Mouse (Mus musculus) urinary bladder, adult 2 months (tissue): ENCODE data around the gene Cubn. TPM values are rescaled to one million over a fixed set of nuclear protein-coding genes. Genes with fewer than 3 reads are reported as not detected.

Experiments used
- DNase-seq: peaks from one replicate; pipeline ENCODE4 v3.0.0; 2022; ENCODE audit warnings: low spot score
- polyA plus RNA-seq: library from polyadenylated mRNA; depleted of rRNA; stranded (reverse); fragments of >200 nt; gene quantifications from 2 replicates; pipeline ENCODE4 v1.2.3, GENCODE M21; 2012; rRNA removed

Cubn gene
- polyA plus RNA-seq, 1 experiment: 0.07 TPM

- DNase-seq: no peak
Measured at GRCm38 (mm10) chr2:13234796-13235195, 256.8 kb downstream of the Cubn start.

- DNase-seq: no peak
Measured at GRCm38 (mm10) chr2:13233902-13234301, 257.7 kb downstream of the Cubn start.

DNA sequence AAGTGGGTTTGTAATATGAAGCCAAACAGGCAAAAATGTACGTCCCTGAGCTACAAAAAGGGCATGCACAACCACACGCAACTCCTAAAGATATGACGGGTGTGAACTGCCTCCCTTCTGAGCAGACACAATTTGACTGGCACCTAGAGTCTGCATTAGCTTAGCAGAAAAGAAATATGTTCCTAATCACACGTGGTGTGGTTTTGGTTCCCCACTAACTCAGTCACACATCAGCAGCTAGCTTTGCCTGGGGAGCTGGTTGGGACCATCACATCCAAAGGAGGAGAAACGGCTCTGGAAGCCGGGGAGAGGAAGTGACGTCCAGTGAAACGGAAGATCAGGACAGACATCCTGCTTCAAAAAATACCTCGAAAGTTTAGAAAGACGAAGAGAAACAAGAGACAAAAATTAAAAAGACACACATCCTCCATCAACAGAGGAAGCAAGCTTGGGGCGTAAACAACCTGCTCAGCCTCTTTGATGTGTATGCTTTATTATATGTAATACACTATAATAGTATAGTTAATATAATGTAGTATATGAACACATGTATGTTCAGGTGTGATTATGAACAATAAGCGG lies 258.3 kb downstream of the Cubn start:
- no peak for DNase-seq

- no peak for DNase-seq
Measured at GRCm38 (mm10) chr2:13232305-13232704, 259.3 kb downstream of the Cubn start.

GRCm38 (mm10) chr2:13229686-13230085 lies 261.9 kb downstream of the Cubn start:
- no peak for DNase-seq

Other genes with a start within 250 kb of the Cubn start
- gene Rsu1, start 220.4 kb downstream of the Cubn start, polyA plus RNA-seq: 209 and 247 TPM in 2 replicates
- 9.8 and 10.0 TPM in 2 replicates for gene Trdmt1, start 52.9 kb upstream of the Cubn start, polyA plus RNA-seq
- gene Vim, start 82.1 kb upstream of the Cubn start, polyA plus RNA-seq: 971 and 1,095 TPM in 2 replicates